Mouse (Mus musculus): ENCODE measurements around the gene Gm39115. TPM values are rescaled to one million over a fixed set of nuclear protein-coding genes. Genes with fewer than 3 reads are reported as not detected.
A peak's percentile ranks its signal among the peaks of the same experiment; 100 is the strongest.
"Not testable (repeated sequence)": the region's sequence is repeated elsewhere in the genome, so short reads cannot be mapped to it uniquely, and the experiment has no call there.

Gene Gm39115
- polyA plus RNA-seq, 1 experiment from 2014 or later: not detected

DNA sequence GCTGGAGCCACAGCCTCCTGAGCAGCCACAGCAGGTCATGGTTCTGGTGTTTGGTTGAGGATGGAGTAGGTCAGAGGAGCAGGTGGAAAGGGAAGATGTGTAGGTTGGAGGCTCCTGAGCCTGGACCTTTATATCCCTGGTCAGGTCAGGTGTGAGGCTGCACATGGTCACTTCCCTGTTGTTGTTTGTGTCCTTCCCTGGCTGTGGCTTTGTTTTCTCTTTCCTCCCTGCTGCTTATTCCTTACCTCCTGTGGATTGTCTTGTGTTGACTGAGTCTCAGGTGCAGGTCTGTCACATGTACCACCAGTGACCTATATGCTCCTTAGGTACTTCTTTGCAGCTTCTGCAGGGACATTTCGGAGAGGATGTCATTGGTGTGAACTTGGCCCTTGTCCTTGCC, 8.7 kb upstream of the Gm39115 start, which contains the start of gene Gm45337:
TSS of gene Gm45337 (minus strand) at position 101 of the 400 bp plus-strand sequence.
- 33% methylated on average over 1 of the region's 1 CpGs for WGBS (ENCODE audit: insufficient replicate concordance)
- H3K27ac ChIP-seq: no peak within 1 kb of the TSS
- no peak for ATAC-seq
- no peak within 1 kb of the TSS for H3K4me3 ChIP-seq
- H3K9ac ChIP-seq: no peak within 1 kb of the TSS
- no peaks in the 10 kb centered on the region for H3K4me1 ChIP-seq
- 0 out of 2 replicates have a peak, but pooled peaks cover 5% of the 10 kb centered on the region for H3K27me3 ChIP-seq (replicated peaks)
- no peaks in the 10 kb centered on the region for H3K9me3 ChIP-seq (replicated peaks)
- no peak within 1 kb of the TSS for H3K4me2 ChIP-seq
- H3K36me3 ChIP-seq: no peaks in the 10 kb centered on the region

DNA sequence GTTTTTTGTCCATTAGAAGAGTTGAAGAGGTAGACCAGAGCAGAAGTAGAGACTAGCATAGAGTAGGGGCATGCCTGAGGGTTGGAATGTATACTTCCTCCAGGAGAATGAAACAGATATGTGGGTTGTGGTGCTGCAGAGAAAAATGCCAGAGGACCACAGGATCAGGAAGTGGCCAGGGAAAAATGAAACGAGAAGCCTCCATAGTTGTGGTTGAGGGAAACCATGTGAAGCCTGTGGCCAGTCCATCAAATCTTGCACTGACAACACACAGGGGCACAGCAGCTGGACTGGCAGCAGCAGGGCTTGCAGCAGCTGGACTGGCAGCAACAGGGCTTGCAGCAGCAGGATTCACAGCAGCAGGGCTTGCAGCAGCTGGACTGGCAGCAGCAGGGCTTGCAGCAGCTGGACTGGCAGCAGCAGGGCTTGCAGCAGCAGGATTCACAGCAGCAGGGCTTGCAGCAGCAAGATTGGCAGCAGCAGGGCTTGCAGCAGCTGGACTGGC, 7.7 kb upstream of the Gm39115 start:
- H3K27ac ChIP-seq; H3K27me3 ChIP-seq (replicated peaks); H3K4me3 ChIP-seq; H3K9me3 ChIP-seq (replicated peaks); H3K4me2 ChIP-seq; H3K36me3 ChIP-seq; ATAC-seq; H3K4me1 ChIP-seq; H3K9ac ChIP-seq: not testable (repeated sequence)
- 8% methylated on average over 1 of the region's 1 CpGs for WGBS (ENCODE audit: insufficient replicate concordance)

DNA sequence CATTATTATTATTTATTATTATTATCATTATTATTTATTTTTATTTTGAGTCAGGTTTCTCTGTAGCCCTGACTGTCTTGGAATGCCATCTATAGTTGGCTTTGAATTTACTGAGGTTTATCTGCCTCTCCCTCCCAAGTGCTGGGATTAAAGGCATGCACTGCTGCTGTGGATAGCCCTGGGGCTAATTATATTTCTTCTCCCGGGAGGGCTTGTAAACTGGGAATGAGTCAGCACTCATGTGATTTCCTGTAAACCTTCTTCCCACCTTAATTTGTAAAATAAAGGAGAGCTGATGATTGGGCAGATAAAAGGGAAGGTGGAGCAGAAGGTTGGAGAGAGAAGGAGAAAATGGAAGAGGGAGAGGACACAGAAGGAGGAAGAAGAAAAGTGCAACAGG, 4.9 kb upstream of the Gm39115 start:
- Histone ChIP-seq H3K27ac (no peak overlapping the region), H3K4me2 (no peak overlapping the region), H3K36me3 (no peaks in the 10 kb centered on the region), H3K27me3 (replicated peaks) (0 out of 2 replicates have a peak, but pooled peaks cover 3% of the 10 kb centered on the region), H3K4me3 (no peak overlapping the region), H3K9ac (no peak overlapping the region), H3K9me3 (replicated peaks) (no peaks in the 10 kb centered on the region), H3K4me1 (no peaks in the 10 kb centered on the region)
- WGBS (ENCODE audit: insufficient replicate concordance): 11% methylated on average over 1 of the region's 1 CpGs
- no peak for ATAC-seq

DNA sequence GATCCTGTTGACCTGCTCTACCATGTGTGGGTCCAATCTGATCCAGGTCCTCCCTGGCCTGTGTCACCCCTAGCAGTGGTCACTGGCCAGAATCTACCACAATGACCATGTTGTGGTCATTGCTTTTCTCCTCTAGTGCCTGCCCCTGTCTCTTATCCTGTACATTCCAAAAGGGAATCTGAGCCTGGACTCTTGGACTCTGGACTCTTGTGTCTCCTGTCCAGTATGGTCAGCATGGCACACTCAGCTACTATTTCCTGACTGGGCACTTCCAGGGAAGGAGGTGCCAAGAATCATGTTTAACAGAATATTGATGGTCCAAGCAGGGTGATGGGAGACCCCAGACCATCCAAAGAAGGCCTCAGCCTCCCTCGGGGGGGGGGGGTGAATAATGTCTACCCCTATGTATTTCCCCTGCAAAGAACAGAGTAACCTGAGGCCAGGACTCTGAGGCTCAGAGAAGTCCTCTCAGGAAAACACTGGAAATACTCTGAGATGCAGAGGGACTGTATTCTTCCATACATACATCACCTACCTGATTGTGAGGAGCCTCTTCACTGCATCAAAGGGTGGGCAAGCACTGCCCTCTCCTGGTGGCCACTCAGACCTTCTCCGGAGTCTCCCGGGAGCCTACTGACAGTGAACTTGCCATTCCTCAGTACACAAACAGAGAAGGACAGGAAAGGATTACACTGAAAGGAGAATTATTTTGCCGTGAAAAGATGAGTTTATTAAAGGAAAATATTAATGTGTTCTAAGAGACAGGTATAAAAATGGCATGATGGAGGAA, 1.4 kb downstream of the Gm39115 start:
- H3K4me2 ChIP-seq: no peak overlapping the region
- H3K4me3 ChIP-seq: no peak overlapping the region
- H3K9ac ChIP-seq: no peak overlapping the region
- ATAC-seq: no peak
- H3K27me3 ChIP-seq (replicated peaks): no peaks in the 10 kb centered on the region; the same call in 1 of the 2 replicates
- H3K36me3 ChIP-seq: no peaks in the 10 kb centered on the region
- WGBS (ENCODE audit: insufficient replicate concordance): 43% methylated on average over 4 of the region's 4 CpGs
- no peaks in the 10 kb centered on the region for H3K4me1 ChIP-seq
- no peak overlapping the region for H3K27ac ChIP-seq
- no peaks in the 10 kb centered on the region for H3K9me3 ChIP-seq (replicated peaks)

DNA sequence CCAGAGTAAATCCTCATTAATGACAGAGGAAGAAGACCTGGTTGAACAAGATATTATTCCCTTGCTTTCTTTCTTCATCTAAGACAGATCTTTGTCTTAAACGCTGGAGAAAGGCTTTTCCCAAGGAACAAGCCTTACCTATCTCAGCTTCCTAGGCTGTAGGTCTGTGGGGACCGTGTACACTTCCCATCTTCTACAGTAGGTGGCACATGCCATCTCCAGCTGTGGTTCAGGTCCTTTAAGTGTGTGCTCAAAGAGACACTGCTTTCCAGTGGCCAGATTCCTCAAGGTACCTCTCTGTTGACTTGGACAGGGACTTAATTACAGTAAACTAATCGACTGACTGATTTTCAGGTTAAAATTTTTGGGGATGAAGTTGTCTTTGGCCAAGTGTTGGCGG, 7.0 kb downstream of the Gm39115 start:
- no peak for ATAC-seq
- no peak overlapping the region for H3K27ac ChIP-seq
- no peak overlapping the region for H3K9ac ChIP-seq
- H3K9me3 ChIP-seq (replicated peaks): no peaks in the 10 kb centered on the region
- peaks cover 4% of the 10 kb centered on the region; the same call in 1 of the 2 replicates for H3K27me3 ChIP-seq (replicated peaks)
- no peak overlapping the region for H3K4me2 ChIP-seq
- no peaks in the 10 kb centered on the region for H3K36me3 ChIP-seq
- no peaks in the 10 kb centered on the region for H3K4me1 ChIP-seq
- 44% methylated on average over 4 of the region's 4 CpGs for WGBS (ENCODE audit: insufficient replicate concordance)
- no peak overlapping the region for H3K4me3 ChIP-seq

DNA sequence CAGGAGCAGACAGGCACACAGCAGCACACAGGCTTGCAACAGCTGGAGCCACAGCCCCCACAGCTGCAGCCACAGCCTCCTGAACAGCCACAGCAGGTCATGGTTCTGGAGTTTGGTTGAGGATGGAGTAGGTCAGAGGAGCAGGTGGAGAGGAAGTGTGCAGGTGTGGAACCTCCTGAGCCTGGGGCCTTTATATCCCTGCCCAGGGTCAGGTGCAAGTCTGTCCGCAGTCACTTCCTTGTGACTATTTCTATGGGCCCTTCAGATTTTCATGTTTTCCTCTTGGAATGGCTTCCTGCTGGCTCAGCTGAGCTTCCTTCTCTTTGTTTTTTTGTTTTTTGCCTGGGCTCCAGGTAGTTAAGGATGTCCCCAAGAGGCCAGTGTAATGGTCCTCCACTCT, 15.2 kb downstream of the Gm39115 start, which contains the start of gene Gm45618:
TSS of gene Gm45618 (minus strand) at position 101 of the 400 bp plus-strand sequence.
- not testable (repeated sequence) for H3K9ac ChIP-seq; H3K9me3 ChIP-seq (replicated peaks); H3K4me3 ChIP-seq; H3K4me1 ChIP-seq; ATAC-seq; H3K27ac ChIP-seq; H3K4me2 ChIP-seq; H3K36me3 ChIP-seq
- H3K27me3 ChIP-seq (replicated peaks): peaks cover 15% of the 10 kb centered on the region; the same call in 1 of the 2 replicates
- WGBS (ENCODE audit: insufficient replicate concordance): 72% methylated on average over 1 of the region's 1 CpGs

DNA sequence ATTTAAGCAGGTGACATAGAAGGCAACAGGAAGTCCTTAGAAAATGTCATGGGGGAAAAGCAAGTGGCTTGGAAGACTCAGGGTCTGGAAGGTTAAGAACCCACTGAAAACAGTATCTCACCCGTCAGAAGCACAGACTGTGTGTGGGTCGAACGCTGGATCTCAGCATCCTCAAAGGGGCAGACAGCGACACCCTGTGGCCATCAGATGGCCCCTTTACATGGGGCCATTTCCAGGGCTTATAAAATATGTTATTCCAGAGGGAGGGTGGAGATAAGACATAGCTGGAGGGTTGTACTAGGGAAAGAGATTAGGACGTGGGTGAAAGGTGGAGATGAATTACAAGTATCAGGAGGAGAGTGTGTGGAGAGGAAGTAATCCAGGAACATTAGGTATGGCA, 16.2 kb downstream of the Gm39115 start:
- Histone ChIP-seq H3K4me1 (no peaks in the 10 kb centered on the region), H3K36me3 (no peaks in the 10 kb centered on the region), H3K27me3 (replicated peaks) (peaks cover 19% of the 10 kb centered on the region; the same call in 1 of the 2 replicates), H3K9ac (no peak overlapping the region), H3K4me2 (no peak overlapping the region), H3K4me3 (no peak overlapping the region), H3K27ac (no peak overlapping the region), H3K9me3 (replicated peaks) (no peaks in the 10 kb centered on the region)
- ATAC-seq: no peak
- 11% methylated on average over 5 of the region's 5 CpGs for WGBS (ENCODE audit: insufficient replicate concordance)

DNA sequence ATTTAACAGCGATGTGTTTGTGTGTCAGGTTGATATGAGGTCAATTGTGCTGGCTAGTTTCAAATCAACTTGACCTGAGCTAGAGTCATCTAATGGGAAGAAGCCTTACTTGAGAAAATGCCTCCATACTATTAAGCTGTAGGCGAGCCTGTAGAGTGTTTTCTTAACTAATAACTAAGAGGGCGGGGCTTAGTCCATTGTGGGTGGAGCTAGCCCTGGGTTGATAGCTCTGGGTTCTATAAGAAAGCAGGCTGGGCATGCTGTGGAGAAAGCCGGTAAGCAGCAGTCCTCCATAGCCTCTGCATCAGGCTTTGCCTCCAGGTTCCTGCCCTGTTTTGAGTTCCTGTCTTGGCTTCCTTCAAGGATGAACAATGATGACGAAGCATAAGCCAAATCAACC, 31.1 kb downstream of the Gm39115 start:
- no peak for ATAC-seq
- no peak overlapping the region for H3K4me2 ChIP-seq

DNA sequence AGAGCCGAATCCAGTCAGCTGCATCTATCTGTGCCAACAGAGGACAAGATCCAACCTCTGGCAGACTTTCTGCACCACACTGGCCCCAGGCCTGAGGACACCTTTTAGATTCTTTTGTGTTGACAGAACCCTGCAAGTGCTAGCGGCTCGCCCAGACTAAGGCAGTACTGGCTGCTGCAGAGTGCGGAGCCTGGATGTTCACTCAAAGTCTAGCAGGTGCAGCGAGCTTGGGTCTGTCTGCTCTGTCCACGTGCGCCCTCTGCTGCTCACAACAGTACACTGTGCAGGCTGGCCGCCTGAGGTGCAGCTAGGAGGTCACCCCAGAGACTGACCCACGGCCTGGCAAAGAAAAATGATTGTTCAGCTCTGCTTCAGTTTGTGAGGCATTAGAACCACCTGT, 38.1 kb downstream of the Gm39115 start:
- peaks cover 35% of the 10 kb centered on the region for H3K4me1 ChIP-seq
- H3K4me2 ChIP-seq: no peak overlapping the region
- no peaks in the 10 kb centered on the region for H3K9me3 ChIP-seq (replicated peaks)
- H3K4me3 ChIP-seq: no peak overlapping the region
- H3K27ac ChIP-seq: no peak overlapping the region
- WGBS (ENCODE audit: insufficient replicate concordance): 12% methylated on average over 9 of the region's 9 CpGs
- no peak overlapping the region for H3K9ac ChIP-seq
- no peaks in the 10 kb centered on the region for H3K36me3 ChIP-seq
- peaks cover 90% of the 10 kb centered on the region for H3K27me3 ChIP-seq (replicated peaks)
- ATAC-seq: peak; percentile 50

More for the DNA sequence above, 31.1 kb downstream of the Gm39115 start:
- H3K27ac ChIP-seq: no peak overlapping the region
- no peak overlapping the region for H3K9ac ChIP-seq
- 38% methylated on average over 5 of the region's 5 CpGs for WGBS (ENCODE audit: insufficient replicate concordance)
- H3K4me1 ChIP-seq: no peaks in the 10 kb centered on the region
- no peaks in the 10 kb centered on the region for H3K36me3 ChIP-seq
- H3K9me3 ChIP-seq (replicated peaks): no peaks in the 10 kb centered on the region
- H3K4me3 ChIP-seq: no peak overlapping the region
- H3K27me3 ChIP-seq (replicated peaks): peaks cover 40% of the 10 kb centered on the region

DNA sequence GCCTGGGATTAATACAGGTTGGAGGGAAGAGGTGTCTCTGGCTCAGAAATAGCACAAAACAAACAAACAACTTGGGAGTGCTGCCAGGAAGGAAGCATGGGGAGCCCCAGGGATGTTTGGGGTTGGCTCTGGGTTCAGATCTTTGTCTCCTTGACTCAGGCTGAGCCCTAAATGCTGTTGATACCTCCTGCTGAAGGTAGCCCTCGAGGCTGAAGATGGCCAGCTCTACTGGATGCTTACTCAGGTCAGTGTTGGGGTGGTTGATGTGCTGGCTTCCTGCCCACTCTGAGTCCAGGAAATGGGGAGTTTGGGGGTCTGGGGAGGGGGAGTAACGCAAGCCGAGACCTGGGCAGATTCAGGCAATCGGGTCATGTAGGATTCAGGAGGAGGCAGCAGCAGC, 39.1 kb downstream of the Gm39115 start:
- H3K27me3 ChIP-seq (replicated peaks): peaks cover 99% of the 10 kb centered on the region
- peaks cover 45% of the 10 kb centered on the region for H3K4me1 ChIP-seq
- H3K4me2 ChIP-seq: no peak overlapping the region
- H3K9me3 ChIP-seq (replicated peaks): no peaks in the 10 kb centered on the region
- H3K9ac ChIP-seq: no peak overlapping the region
- WGBS (ENCODE audit: insufficient replicate concordance): 59% methylated on average over 4 of the region's 4 CpGs
- ATAC-seq: no peak
- H3K27ac ChIP-seq: no peak overlapping the region
- H3K36me3 ChIP-seq: no peaks in the 10 kb centered on the region
- no peak overlapping the region for H3K4me3 ChIP-seq

DNA sequence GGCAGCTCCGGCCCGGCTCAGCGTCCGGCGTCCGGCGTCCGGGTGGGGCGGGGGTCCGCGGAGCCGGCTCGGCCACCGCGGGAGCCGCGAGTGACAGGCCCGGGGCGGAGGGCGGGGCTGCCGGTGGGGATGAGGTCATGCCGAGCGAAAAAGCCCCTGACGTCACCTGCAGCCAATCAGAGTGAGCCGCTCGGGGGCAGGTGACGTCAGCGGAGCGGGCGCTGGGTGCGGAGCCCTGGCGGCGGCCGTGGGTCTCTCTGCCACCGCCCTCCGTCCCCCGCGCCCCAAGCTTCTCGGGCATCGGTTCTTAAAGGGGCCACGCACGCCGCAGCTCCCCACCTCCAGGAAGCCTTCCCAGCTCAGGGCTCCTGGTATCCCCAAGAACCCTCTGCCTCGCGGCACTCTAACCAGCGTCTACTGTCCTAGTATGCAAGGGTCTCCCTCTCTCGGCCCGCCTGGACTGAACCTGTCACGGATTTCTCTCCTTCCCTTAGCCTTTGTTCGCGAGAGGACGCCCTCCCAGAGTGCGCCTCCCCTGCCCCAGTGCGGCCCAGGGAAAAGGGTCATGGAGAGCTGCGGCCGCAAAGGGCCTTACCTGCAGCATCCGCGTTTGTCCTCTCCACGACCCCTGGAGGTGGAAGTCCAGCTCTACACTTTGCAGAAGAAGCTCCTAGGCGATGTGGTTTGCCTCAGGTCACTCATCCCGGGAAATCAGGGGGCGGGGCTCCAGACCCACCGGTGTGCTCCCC, 40.5 kb downstream of the Gm39115 start, which contains the start of gene Dusp8:
TSS of gene Dusp8 (minus strand) at position 661 of the 749 bp plus-strand sequence.
- Histone ChIP-seq H3K27ac (peak within 1 kb of the TSS; percentile 90), H3K4me2 (peak within 1 kb of the TSS; percentile 84), H3K4me3 (peak within 1 kb of the TSS; percentile 87), H3K36me3 (no peaks in the 10 kb centered on the region), H3K9me3 (replicated peaks) (no peaks in the 10 kb centered on the region), H3K9ac (peak within 1 kb of the TSS; percentile 99), H3K4me1 (peaks cover 58% of the 10 kb centered on the region), H3K27me3 (replicated peaks) (peaks cover 100% of the 10 kb centered on the region)
- peak; percentile 87 for ATAC-seq
- 1% methylated on average over 55 of the region's 63 CpGs for WGBS (ENCODE audit: insufficient replicate concordance)
